Mouse (Mus musculus): Measurements from ENCODE around the gene Edar. TPM values are rescaled to one million over a fixed set of nuclear protein-coding genes. Genes with fewer than 3 reads are reported as not detected.

Edar gene
- total RNA-seq, 1 experiment, result 0.04 TPM

GRCm38 (mm10) chr10:58595821-58596220, 79.6 kb downstream of the Edar start:
- Histone ChIP-seq H3K9me3 (ENCODE audit: control insufficient read depth, insufficient read depth, low read depth, low read length) (no peaks in the 10 kb centered on the region), H3K4me1 (ENCODE audit: control insufficient read depth in 2 of 2, insufficient read depth in 2 of 2, low read length in 2 of 2, poor library complexity in 1 of 2) (peaks cover 4 to 8% of the 10 kb centered on the region in 2 experiments; a peak in 3 of 4 replicates), H3K4me3 (ENCODE audit: insufficient read depth in 1 of 2, low read depth in 1 of 2, low read length in 2 of 2, poor library complexity in 1 of 2, severe bottlenecking in 1 of 2) (no peak overlapping the region), H3K9ac (ENCODE audit: insufficient read depth, low read depth, low read length, poor library complexity, severe bottlenecking) (no peak overlapping the region), H3K36me3 (ENCODE audit: control insufficient read depth, insufficient read depth, low read length, poor library complexity, severe bottlenecking) (no peaks in the 10 kb centered on the region), H3K27ac (ENCODE audit: insufficient read depth, low read depth, low read length, poor library complexity, severe bottlenecking) (no peak overlapping the region)
- in situ Hi-C loops (cut with MboI; ENCODE audit: low sequenced_read_pairs in 2 of 2, unreplicated experiment in 2 of 2), result no loop called here
- no peak for DNase-seq (ENCODE audit: low read depth, low spot score)
- no peak for TF ChIP-seq CHD2 (IDR thresholded peaks at IDR 0.05; ENCODE audit: low read depth, low read length)
- no peak for TF ChIP-seq MAFK (IDR thresholded peaks at IDR 0.05; ENCODE audit: insufficient read depth, low read depth, low read length)
- no peak for TF ChIP-seq HCFC1 (IDR thresholded peaks at IDR 0.05; ENCODE audit: borderline replicate concordance, insufficient read depth, low read length)
- TF ChIP-seq ZNF384 (IDR thresholded peaks at IDR 0.05; ENCODE audit: low read depth, low read length), result no peak
- no peak for TF ChIP-seq ZC3H11A (IDR thresholded peaks at IDR 0.05; ENCODE audit: borderline replicate concordance, low read depth, low read length)

- Histone ChIP-seq H3K9me3 (ENCODE audit: control insufficient read depth, insufficient read depth, low read depth, low read length) (no peaks in the 10 kb centered on the region), H3K36me3 (ENCODE audit: control insufficient read depth, insufficient read depth, low read length, poor library complexity, severe bottlenecking) (no peaks in the 10 kb centered on the region), H3K4me1 (ENCODE audit: control insufficient read depth in 2 of 2, insufficient read depth in 2 of 2, low read length in 2 of 2, poor library complexity in 1 of 2) (peaks cover 3 to 7% of the 10 kb centered on the region in 2 experiments; a peak in 3 of 4 replicates), H3K27ac (ENCODE audit: insufficient read depth, low read depth, low read length, poor library complexity, severe bottlenecking) (no peak overlapping the region), H3K9ac (ENCODE audit: insufficient read depth, low read depth, low read length, poor library complexity, severe bottlenecking) (no peak overlapping the region), H3K4me3 (ENCODE audit: insufficient read depth in 1 of 2, low read depth in 1 of 2, low read length in 2 of 2, poor library complexity in 1 of 2, severe bottlenecking in 1 of 2) (no peak overlapping the region)
- no peak for TF ChIP-seq CHD2 (IDR thresholded peaks at IDR 0.05; ENCODE audit: low read depth, low read length)
- no peak for TF ChIP-seq ZC3H11A (IDR thresholded peaks at IDR 0.05; ENCODE audit: borderline replicate concordance, low read depth, low read length)
- TF ChIP-seq HCFC1 (IDR thresholded peaks at IDR 0.05; ENCODE audit: borderline replicate concordance, insufficient read depth, low read length), result no peak
- TF ChIP-seq MAFK (IDR thresholded peaks at IDR 0.05; ENCODE audit: insufficient read depth, low read depth, low read length), result no peak
- TF ChIP-seq ZNF384 (IDR thresholded peaks at IDR 0.05; ENCODE audit: low read depth, low read length), result no peak
- no peak for DNase-seq (ENCODE audit: low read depth, low spot score)
- in situ Hi-C loops (cut with MboI; ENCODE audit: low sequenced_read_pairs in 2 of 2, unreplicated experiment in 2 of 2), result no loop called here
Measured at GRCm38 (mm10) chr10:58595197-58595596, 80.3 kb downstream of the Edar start.

- DNase-seq (ENCODE audit: low read depth, low spot score), result no peak
- in situ Hi-C loops (cut with MboI; ENCODE audit: low sequenced_read_pairs in 2 of 2, unreplicated experiment in 2 of 2), result no loop called here
- Histone ChIP-seq H3K36me3 (ENCODE audit: control insufficient read depth, insufficient read depth, low read length, poor library complexity, severe bottlenecking) (no peaks in the 10 kb centered on the region), H3K4me3 (ENCODE audit: insufficient read depth in 1 of 2, low read depth in 1 of 2, low read length in 2 of 2, poor library complexity in 1 of 2, severe bottlenecking in 1 of 2) (no peak overlapping the region), H3K9me3 (ENCODE audit: control insufficient read depth, insufficient read depth, low read depth, low read length) (no peaks in the 10 kb centered on the region), H3K4me1 (ENCODE audit: control insufficient read depth in 2 of 2, insufficient read depth in 2 of 2, low read length in 2 of 2, poor library complexity in 1 of 2) (peaks cover 3 to 7% of the 10 kb centered on the region in 2 experiments; a peak in 3 of 4 replicates), H3K27ac (ENCODE audit: insufficient read depth, low read depth, low read length, poor library complexity, severe bottlenecking) (no peak overlapping the region), H3K9ac (ENCODE audit: insufficient read depth, low read depth, low read length, poor library complexity, severe bottlenecking) (no peak overlapping the region)
- TF ChIP-seq CHD2 (IDR thresholded peaks at IDR 0.05; ENCODE audit: low read depth, low read length) (no peak), ZC3H11A (IDR thresholded peaks at IDR 0.05; ENCODE audit: borderline replicate concordance, low read depth, low read length) (no peak), ZNF384 (IDR thresholded peaks at IDR 0.05; ENCODE audit: low read depth, low read length) (no peak), MAFK (IDR thresholded peaks at IDR 0.05; ENCODE audit: insufficient read depth, low read depth, low read length) (no peak), HCFC1 (IDR thresholded peaks at IDR 0.05; ENCODE audit: borderline replicate concordance, insufficient read depth, low read length) (no peak)
Measured at GRCm38 (mm10) chr10:58594486-58594885, 81.0 kb downstream of the Edar start.

- Histone ChIP-seq H3K27ac (ENCODE audit: insufficient read depth, low read depth, low read length, poor library complexity, severe bottlenecking) (no peak overlapping the region), H3K36me3 (ENCODE audit: control insufficient read depth, insufficient read depth, low read length, poor library complexity, severe bottlenecking) (no peaks in the 10 kb centered on the region), H3K4me3 (ENCODE audit: insufficient read depth in 1 of 2, low read depth in 1 of 2, low read length in 2 of 2, poor library complexity in 1 of 2, severe bottlenecking in 1 of 2) (no peak overlapping the region), H3K4me1 (ENCODE audit: control insufficient read depth in 2 of 2, insufficient read depth in 2 of 2, low read length in 2 of 2, poor library complexity in 1 of 2) (no peaks in the 10 kb centered on the region), H3K9ac (ENCODE audit: insufficient read depth, low read depth, low read length, poor library complexity, severe bottlenecking) (no peak overlapping the region), H3K9me3 (ENCODE audit: control insufficient read depth, insufficient read depth, low read depth, low read length) (no peaks in the 10 kb centered on the region)
- in situ Hi-C loops (cut with MboI; ENCODE audit: low sequenced_read_pairs in 2 of 2, unreplicated experiment in 2 of 2), result no loop called here
- no peak for DNase-seq (ENCODE audit: low read depth, low spot score)
- TF ChIP-seq MAFK (IDR thresholded peaks at IDR 0.05; ENCODE audit: insufficient read depth, low read depth, low read length) (no peak), ZC3H11A (IDR thresholded peaks at IDR 0.05; ENCODE audit: borderline replicate concordance, low read depth, low read length) (no peak), CHD2 (IDR thresholded peaks at IDR 0.05; ENCODE audit: low read depth, low read length) (no peak)
Measured at GRCm38 (mm10) chr10:58585427-58586223, 89.8 kb downstream of the Edar start.
